Mouse (Mus musculus): ENCODE data around the gene Smg6.

DNA sequence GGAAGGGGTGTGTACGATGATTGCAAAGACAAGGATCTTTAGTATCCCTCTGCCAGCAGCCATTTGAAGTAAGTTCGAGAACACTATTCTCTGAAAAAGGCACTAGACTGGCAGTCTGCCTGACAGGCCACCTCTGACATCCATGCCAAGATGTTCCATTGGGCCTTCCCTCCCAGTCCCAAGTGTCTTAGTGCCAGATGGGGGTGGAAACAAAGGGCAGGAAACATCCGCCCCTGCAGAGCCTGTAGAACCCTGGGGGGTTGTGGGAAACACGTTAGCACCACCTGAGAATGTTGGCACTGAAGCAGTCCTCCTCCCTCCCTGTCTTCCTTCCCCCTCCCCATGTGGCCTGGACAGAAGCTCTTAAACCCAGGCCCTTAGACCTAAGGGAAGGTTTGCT is 231.4 kb downstream of the Smg6 start:
- no peak for TF ChIP-seq CTCF (IDR thresholded peaks at IDR 0.05; ENCODE audit: low read depth)
- no peak for TF ChIP-seq EP300 (IDR thresholded peaks at IDR 0.05; ENCODE audit: low read depth)
